Mouse (Mus musculus) retina, embryonic 14.5 days (tissue): ENCODE results near the gene Zfp639.

Experiments used
- DNase-seq: peaks from one replicate; pipeline ENCODE4 v3.0.0-alpha.2; 2015; ENCODE audit warnings: low spot score

Zfp639 gene

DNA sequence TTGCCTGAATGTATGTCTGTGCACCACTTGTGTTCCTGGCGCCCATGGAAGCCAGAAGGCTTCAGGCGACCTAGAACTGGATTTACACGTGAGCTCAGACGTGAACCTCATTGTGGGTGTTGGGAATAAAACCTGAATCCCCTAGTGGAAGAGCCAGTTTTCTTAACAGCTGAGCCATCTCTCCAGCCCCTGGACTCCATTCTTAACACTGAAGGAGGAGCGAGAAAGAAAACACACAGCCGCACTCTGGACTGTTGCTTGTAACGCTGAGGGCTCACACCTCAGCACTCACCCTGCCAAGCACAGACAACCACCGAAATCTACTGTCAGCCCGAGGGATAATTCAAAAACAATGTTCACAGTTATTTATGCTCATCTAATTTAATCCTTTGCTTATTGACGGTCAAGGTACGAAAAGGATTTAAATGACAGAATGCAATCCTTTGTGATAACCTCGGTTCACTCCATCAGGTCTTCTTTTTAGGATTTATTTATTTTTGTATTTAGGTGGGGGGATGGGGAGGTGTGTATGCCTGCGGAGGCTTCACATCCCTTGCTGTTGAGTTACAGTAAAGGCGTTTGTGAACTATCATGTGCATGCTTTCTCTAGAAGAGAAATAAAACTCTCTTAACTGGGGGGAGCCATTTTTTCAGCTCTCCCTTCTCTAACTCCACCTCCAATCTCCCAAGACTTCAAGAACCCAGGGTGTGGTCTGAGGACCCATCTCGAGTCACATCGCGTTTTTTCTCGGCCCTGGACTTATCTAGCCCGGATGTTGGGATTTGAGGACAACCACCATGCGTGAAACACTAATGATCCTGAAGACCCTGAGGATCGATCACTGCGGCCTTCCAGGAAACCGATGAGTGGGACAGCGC, at the start of gene Zfp639:
Zfp639 (plus strand) TSS at position 764 of the 879 bp plus-strand sequence.
- peak; percentile 30 for DNase-seq

- DNase-seq = no peak
These were observed 42.7 kb upstream of the Zfp639 start for GRCm38 (mm10) chr3:32467321-32467720.

DNA sequence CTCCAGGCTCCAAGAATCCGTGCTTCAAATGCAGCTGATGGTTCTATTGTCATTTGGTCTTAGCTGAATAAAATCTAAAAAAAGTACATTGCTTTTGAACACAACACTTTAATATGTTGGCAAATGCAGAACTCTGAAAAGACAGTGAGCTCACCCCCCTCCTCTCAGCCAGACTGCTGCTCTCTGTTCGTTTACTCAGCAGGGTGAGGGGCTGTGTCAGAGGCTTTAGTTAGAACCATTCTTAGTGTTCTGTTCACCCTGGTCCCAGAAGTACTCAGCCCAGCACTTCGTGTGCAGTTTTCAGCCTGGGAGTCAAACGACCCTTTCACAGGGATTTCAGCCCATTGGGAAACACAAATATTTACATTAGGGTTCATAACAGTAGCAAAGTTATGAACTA, 41.6 kb upstream of the Zfp639 start:
- no peak for DNase-seq

DNA sequence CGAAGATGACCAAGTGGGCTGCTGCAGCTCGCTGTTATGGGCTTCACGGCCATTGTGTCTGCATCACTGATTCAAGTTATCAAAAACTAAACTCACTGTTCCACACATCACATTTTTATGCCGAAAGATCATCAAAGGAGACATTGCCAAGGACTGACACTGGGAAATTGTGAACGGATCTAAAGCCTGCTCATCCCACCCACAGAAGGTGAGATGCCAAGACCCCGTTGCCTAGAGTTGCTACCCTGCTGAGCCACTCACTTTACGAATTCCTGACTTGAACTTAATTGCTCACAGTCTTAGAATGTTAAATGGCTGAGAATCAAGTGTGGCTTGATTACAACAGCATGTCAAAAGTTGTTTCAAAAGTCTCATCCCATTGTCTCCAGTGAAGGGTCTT, 39.6 kb upstream of the Zfp639 start:
- no peak for DNase-seq

DNA sequence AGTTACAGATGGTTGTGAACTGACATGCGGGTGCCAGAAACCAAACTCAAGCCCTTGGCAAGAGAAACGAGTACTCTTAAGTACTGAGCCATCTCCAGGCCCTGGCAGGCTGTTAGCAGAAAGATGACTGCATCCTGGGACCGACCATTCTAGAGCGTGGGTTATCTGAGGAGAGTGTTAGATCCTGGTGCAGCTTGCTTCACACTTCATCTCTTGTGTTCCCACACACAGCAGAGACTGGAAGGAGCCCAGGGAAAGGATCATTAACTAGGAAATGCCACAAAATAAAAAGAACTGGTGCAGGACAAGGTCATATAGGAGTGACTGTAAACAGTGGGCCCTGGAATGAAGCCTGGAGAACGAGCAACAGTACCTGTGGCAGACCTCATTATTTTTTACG, 39.0 kb upstream of the Zfp639 start:
- no peak for DNase-seq

DNA sequence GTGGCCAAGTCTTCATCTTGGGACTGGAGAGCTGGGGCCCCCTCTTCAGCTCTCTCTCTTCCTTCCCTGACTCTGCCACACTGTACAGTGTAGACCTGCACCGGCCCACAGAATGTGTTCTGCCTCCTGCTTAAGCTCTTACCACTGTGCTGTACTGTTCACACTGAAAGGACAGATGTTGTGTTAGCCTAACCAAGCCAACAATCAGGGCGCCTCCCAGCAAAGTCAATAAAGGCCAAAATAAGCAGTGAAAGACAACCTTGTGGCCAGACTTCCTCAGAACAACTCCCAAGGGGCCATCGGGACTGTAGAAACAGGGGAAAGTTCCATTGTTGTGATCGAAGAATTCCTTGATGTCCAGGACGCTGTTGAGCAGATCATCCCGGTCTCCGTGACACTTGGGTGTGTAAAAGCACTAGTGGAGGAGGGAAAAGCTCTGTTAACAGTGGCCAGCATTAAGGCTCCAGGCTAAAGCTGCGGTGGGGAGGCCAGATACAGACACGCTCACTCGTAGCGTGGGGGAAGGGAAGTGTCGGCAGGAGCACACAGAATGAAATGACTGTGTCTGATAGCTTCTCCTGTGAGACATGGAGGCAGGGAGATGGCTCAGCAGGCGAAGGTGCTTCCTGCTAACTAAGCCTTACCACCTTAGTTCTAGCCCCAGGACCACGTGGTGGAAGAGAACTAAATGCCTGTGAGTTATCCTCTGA, 37.7 kb upstream of the Zfp639 start:
- no peak for DNase-seq

DNA sequence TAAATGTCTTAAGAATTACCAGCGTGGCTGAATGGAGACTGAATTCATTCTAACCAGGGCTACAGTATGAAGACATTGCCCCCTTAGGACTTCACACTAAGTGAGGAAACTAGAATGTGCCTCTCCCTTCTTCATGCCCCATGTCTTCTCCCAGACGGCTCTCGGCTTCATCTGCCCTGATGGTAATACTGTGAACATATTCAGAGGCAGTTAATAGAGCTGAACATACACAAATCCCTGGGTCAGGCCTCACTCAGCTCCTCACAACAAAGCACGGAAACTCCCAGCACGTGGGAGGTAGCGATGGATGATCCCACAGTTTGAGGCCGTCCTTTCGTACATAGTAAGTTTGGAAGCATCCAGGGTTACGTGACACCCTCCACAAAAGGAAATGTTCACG, 36.9 kb upstream of the Zfp639 start:
- no peak for DNase-seq

DNA sequence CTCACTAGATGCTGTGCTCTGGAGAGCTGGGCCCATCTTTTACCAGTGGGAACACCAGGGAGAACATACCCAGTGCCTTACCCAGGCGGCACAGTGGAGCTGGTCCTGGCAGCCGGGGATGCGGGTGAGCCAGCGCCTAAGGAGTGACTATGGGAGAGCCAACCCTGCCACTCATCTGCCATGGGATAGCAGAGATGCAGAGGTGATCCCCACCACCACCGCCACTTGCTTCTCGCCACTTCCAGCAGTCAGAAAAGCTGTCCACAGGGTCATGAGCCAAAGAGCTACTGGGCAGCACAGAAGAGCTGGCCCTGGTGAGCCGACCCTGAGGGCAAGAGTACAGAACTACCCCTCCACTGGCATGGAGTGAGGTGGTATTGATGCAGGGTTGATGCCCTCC, 30.1 kb upstream of the Zfp639 start:
- no peak for DNase-seq

DNA sequence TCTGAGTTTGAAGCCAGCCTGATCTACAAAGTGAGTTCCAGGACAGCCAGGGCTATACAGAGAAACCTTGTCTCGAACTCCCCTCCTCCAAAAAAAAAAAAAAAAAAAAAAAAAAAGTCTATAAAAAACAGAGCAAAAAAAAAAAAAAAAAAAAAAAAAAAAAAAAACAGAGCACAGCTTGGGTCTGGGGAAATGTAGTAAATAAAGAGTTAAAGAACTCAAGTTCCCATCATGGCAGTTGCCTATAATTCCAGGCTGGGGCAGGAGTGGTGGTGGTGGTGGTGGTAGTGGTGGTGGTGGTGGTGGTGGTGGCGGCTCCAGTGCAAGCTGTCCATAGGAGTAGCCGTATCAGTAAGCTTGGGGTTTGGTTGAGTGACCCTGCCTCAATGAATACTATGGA, 27.0 kb upstream of the Zfp639 start:
- no peak for DNase-seq

DNA sequence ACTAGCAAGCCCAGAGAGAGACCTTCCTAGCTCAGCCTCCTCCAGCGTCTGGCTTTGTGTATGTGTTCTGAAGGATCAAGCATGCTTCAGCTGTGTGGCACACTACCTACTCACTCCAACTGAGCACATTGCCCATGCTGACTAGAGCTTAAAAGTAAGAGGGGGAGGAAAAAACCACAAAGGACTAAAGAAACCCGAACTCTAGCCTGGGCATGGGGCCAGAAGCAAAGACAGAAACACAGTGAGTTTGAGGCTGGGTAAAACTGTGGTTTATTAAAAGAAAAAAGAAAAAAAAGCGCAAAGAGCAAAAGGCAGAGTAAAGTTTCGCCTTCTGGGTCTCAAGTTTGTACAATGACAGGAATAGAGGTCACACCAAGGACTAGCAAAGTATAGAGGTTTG, 23.5 kb upstream of the Zfp639 start:
- no peak for DNase-seq

- no peak for DNase-seq
These were observed 21.9 kb upstream of the Zfp639 start for GRCm38 (mm10) chr3:32488172-32488571.

- no peak for DNase-seq
These were observed 19.8 kb upstream of the Zfp639 start for GRCm38 (mm10) chr3:32490076-32490927.

DNA sequence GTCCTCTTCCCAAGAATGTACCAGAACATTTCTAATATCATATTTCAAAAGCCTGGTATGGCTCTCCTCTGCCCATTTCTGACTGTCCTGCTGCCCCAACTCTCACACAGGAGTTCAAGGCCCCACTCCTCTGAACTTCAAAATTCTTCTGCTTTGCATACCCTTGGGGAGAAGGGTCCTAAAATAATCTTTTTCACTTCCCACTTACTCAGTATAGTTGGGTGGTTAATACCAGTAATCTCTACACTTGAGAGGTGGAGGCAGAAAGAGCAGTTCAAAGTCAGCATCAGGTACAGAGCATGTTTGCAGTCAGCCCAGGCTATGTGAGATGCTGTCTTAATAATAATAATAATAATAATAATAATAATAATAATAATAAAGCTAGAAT, 19.1 kb upstream of the Zfp639 start:
- no peak for DNase-seq

DNA sequence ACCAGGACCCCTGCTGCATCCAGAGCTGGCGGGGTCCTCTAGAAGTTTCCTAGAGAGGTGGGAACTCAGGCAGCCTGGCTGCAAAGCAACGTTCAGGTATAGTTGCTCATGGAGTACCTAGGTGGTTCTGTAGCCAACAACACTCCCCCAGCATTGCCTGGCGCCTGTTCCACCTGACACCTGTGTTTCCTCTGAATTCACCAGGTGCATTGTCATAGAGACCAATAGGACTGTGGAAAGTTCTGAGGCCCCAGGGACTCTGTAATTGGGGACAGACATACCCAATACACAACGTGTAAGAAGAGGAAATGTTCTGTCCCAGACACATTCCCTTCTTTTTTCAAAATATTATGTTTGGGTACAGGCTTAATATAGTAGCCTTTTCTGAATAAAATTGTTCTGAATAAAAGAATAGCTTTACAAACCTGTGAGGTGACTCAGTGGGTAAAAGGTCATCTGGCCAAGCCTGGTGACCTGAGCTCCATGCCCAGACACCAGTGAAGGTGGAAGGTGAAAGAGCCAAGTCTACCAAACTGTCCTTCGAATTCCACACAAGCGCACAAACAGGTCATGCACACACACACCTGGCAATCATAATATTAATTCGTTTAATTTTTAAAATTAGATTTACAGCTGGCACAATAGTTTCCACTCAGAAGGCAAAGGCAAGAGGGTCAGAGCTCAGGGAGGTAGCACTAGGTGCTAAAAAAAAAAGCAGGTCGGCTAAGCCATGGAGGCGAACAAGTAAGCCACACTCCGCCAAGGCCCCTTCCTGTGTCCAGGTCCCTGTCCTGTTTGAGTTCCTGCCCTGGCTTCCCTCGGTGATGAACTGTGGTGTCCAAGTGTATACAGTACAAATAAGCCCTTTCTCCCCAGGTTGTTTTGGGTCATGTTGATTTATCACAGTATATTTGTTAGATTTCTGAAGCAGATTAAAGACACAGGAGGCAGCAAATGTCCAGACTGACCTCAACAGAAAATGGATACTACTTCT, 17.7 kb upstream of the Zfp639 start, which contains the start of gene Kcnmb3:
Kcnmb3 (minus strand) TSS at position 135 of the 994 bp plus-strand sequence.
- no peak for DNase-seq

GRCm38 (mm10) chr3:32494387-32495087, 15.5 kb upstream of the Zfp639 start:
- DNase-seq = no peak

- no peak for DNase-seq
These were observed 14.8 kb upstream of the Zfp639 start for GRCm38 (mm10) chr3:32495088-32495770.

GRCm38 (mm10) chr3:32495856-32496710, 14.0 kb upstream of the Zfp639 start:
- peak; percentile 36 for DNase-seq

DNA sequence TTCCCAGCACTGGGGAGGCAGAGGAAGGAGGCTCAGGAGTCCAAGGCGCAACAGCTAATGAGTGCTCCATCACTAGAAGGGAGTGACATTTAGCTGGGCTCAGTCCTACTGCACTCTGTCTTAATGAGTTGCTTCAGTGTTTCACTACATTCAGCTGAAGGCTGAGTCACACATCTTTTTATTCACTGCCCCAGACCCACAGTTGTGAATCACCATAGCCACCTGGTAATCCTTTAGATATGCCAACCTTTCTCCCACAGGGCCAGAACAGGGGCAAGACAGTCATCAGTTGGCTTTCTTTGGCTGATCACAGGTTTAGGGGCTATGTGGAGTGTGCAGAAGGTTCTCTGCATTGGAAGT, 13.4 kb upstream of the Zfp639 start:
- DNase-seq = no peak

DNA sequence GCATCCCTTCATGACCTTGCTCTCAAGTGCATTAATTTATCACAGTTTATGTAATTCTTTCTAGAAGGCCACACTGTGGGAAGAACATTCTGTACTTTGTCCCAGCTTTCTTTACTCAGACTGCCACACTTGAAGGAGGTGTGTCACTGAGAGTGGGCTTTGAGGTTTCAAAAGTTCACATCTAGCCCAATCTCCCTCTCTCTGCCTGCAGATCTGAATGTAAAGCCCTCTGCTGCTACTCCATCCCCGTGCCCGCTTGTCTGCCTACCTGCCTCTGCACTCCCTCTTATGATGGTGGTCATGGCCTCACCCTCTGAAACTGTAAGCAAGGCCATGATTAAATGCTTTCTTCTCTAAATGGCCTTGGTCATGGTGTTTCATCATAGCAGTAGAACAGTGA, 9.7 kb upstream of the Zfp639 start:
- no peak for DNase-seq
